Comparison of ENCODE assay signal across 9 mouse cellular contexts in genomic region chrX:6399626-6400397, GRCm38 (mm10). TPM values are rescaled to one million over a fixed set of nuclear protein-coding genes. Genes with fewer than 3 reads are reported as not detected.
DNase-seq lines count a peak whose midpoint lies in the region; ATAC-seq lines count a peak whose summit lies in the region.
"Had no signal": no experiment of that assay in that cellular context is flagged by ENCODE, and none has a peak within 500 bp of the region (broad histone marks: within the 10 kb centered on the region; RNA-seq: fewer than 3 reads in every experiment).

TSS of gene Shroom4 (plus strand) at chrX:6399854.

- peaks cover 4% of the 10 kb centered on the region; the same call in 1 of the 2 replicates for H3K4me1 ChIP-seq in embryonic facial prominence, embryonic 15.5 days
- no peaks in the 10 kb centered on the region for H3K4me1 ChIP-seq in heart, embryonic 11.5 days (ENCODE audit: control insufficient read depth, insufficient read depth, low read length)
- no peaks in the 10 kb centered on the region for H3K4me1 ChIP-seq in kidney, embryonic 14.5 days (ENCODE audit: control insufficient read depth, insufficient read depth, low read length)
- H3K4me1 ChIP-seq in limb, embryonic 15.5 days, result no peaks in the 10 kb centered on the region; the same call in 1 of the 2 replicates
- H3K4me1 ChIP-seq in midbrain, embryonic 16.5 days (ENCODE audit: control insufficient read depth, insufficient read depth, low read length), result 0 out of 2 replicates have a peak, but pooled peaks cover 6% of the 10 kb centered on the region

- H3K4me2 ChIP-seq in embryonic facial prominence, embryonic 15.5 days (replicated peaks), result peak within 1 kb of the TSS; percentile 48
- H3K4me2 ChIP-seq in heart, embryonic 11.5 days, result peak within 1 kb of the TSS; percentile 65
- peak within 1 kb of the TSS; percentile 41 for H3K4me2 ChIP-seq in kidney, embryonic 14.5 days (replicated peaks; ENCODE audit: low read depth, low read length)
- H3K4me2 ChIP-seq in limb, embryonic 15.5 days, result peak within 1 kb of the TSS; percentile 44
- peak within 1 kb of the TSS; percentile 72 for H3K4me2 ChIP-seq in midbrain, embryonic 16.5 days (ENCODE audit: low read length)

- H3K4me3 ChIP-seq in embryonic facial prominence, embryonic 15.5 days (replicated peaks), result peak within 1 kb of the TSS; percentile 61
- peak within 1 kb of the TSS; percentile 61 for H3K4me3 ChIP-seq in heart, embryonic 11.5 days (ENCODE audit: low read depth, low read length)
- H3K4me3 ChIP-seq in kidney, embryonic 14.5 days (ENCODE audit: low read length), result peak within 1 kb of the TSS; percentile 61
- peak within 1 kb of the TSS; percentile 62 for H3K4me3 ChIP-seq in limb, embryonic 15.5 days
- peak within 1 kb of the TSS; percentile 59 for H3K4me3 ChIP-seq in midbrain, embryonic 16.5 days (ENCODE audit: low read depth, low read length)

- no peaks in the 10 kb centered on the region for H3K27me3 ChIP-seq in embryonic facial prominence, embryonic 15.5 days
- no peaks in the 10 kb centered on the region for H3K27me3 ChIP-seq in heart, embryonic 11.5 days (ENCODE audit: control insufficient read depth, insufficient read depth, low read length)
- H3K27me3 ChIP-seq in kidney, embryonic 14.5 days (ENCODE audit: control insufficient read depth, insufficient read depth, low read length), result no peaks in the 10 kb centered on the region
- H3K27me3 ChIP-seq in limb, embryonic 15.5 days, result no peaks in the 10 kb centered on the region
- no peaks in the 10 kb centered on the region for H3K27me3 ChIP-seq in midbrain, embryonic 16.5 days (ENCODE audit: control insufficient read depth, insufficient read depth, low read depth, low read length)

- peak within 1 kb of the TSS; percentile 85 for H3K27ac ChIP-seq in embryonic facial prominence, embryonic 15.5 days (replicated peaks)
- H3K27ac ChIP-seq in heart, embryonic 11.5 days (ENCODE audit: low read depth, low read length), result peak within 1 kb of the TSS; percentile 74
- peak within 1 kb of the TSS; percentile 76 for H3K27ac ChIP-seq in kidney, embryonic 14.5 days (ENCODE audit: low read depth, low read length)
- peak within 1 kb of the TSS; percentile 88 for H3K27ac ChIP-seq in limb, embryonic 15.5 days
- H3K27ac ChIP-seq in midbrain, embryonic 16.5 days (ENCODE audit: low read length), result peak within 1 kb of the TSS; percentile 33; the same call in 1 of the 2 replicates

- peak; percentile 95 for ATAC-seq in embryonic facial prominence, embryonic 15.5 days (ENCODE audit: insufficient number of reproducible peaks, low FRiP score, low TSS enrichment, low read depth)
- ATAC-seq in heart, embryonic 11.5 days (replicated peaks; ENCODE audit: insufficient number of reproducible peaks, low FRiP score, low TSS enrichment), result peak; percentile 88
- peak; percentile 96 for ATAC-seq in kidney, embryonic 14.5 days (ENCODE audit: low FRiP score, low TSS enrichment)
- peak; percentile 96 for ATAC-seq in limb, embryonic 15.5 days (ENCODE audit: insufficient number of reproducible peaks, low FRiP score, low TSS enrichment, low read depth)
- peak; percentile 96 for ATAC-seq in midbrain, embryonic 16.5 days

- H3K36me3 ChIP-seq in embryonic facial prominence, embryonic 15.5 days, result no peaks in the 10 kb centered on the region
- H3K36me3 ChIP-seq in heart, embryonic 11.5 days (ENCODE audit: control insufficient read depth, insufficient read depth, low read length), result no peaks in the 10 kb centered on the region
- no peaks in the 10 kb centered on the region for H3K36me3 ChIP-seq in kidney, embryonic 14.5 days (ENCODE audit: control insufficient read depth, insufficient read depth, low read length)
- H3K36me3 ChIP-seq in limb, embryonic 15.5 days, result no peaks in the 10 kb centered on the region
- H3K36me3 ChIP-seq in midbrain, embryonic 16.5 days (ENCODE audit: control insufficient read depth, insufficient read depth, low read length), result no peaks in the 10 kb centered on the region
- H3K36me3 ChIP-seq: G1E had no signal

- peak; percentile 8 to 35 for DNase-seq in urinary bladder, adult 18-20 months (ENCODE audit: low spot score in 2 of 2)
- no peak for DNase-seq in urinary bladder, postnatal 10 days (ENCODE audit: low spot score)
- DNase-seq in testis, postnatal 10 days (ENCODE audit: low spot score), result peak; percentile 76

- H3K9me3 ChIP-seq in embryonic facial prominence, embryonic 15.5 days (replicated peaks), result no peaks in the 10 kb centered on the region
- H3K9me3 ChIP-seq in heart, embryonic 11.5 days (replicated peaks; ENCODE audit: control insufficient read depth, low read length), result no peaks in the 10 kb centered on the region
- no peaks in the 10 kb centered on the region for H3K9me3 ChIP-seq in kidney, embryonic 14.5 days (ENCODE audit: control insufficient read depth, low read length)
- no peaks in the 10 kb centered on the region for H3K9me3 ChIP-seq in limb, embryonic 15.5 days
- H3K9me3 ChIP-seq in midbrain, embryonic 16.5 days (replicated peaks; ENCODE audit: control insufficient read depth, low read length, poor library complexity, severe bottlenecking), result no peaks in the 10 kb centered on the region

- peak within 1 kb of the TSS; percentile 39 for H3K9ac ChIP-seq in embryonic facial prominence, embryonic 15.5 days
- peak within 1 kb of the TSS; percentile 75 for H3K9ac ChIP-seq in heart, embryonic 11.5 days (ENCODE audit: low read depth, low read length)
- peak within 1 kb of the TSS; percentile 71 for H3K9ac ChIP-seq in kidney, embryonic 14.5 days (ENCODE audit: low read depth, low read length)
- peak within 1 kb of the TSS; percentile 52 for H3K9ac ChIP-seq in limb, embryonic 15.5 days
- H3K9ac ChIP-seq in midbrain, embryonic 16.5 days (ENCODE audit: low read depth, low read length), result peak within 1 kb of the TSS; percentile 66

- WGBS in embryonic facial prominence, embryonic 15.5 days, result 16% methylated on average over 42 of the region's 55 CpGs
- WGBS in heart, embryonic 11.5 days (ENCODE audit: insufficient replicate concordance), result 12% methylated on average over 53 of the region's 55 CpGs
- WGBS in kidney, embryonic 14.5 days, result 28% methylated on average over 45 of the region's 55 CpGs
- WGBS in limb, embryonic 15.5 days, result 15% methylated on average over 54 of the region's 55 CpGs
- WGBS in midbrain, embryonic 16.5 days, result 20% methylated on average over 23 of the region's 55 CpGs

RNA-seq across cellular contexts. Expression of gene Shroom4, which starts in this region (rescaled TPM):
- 4.9 TPM in 2 replicates for polyA plus RNA-seq in embryonic facial prominence, embryonic 15.5 days (2015; fragmentation: Nextera tagmentation; extraction: Ambion mirVana)
- 5.2 and 6.5 TPM in 2 replicates for polyA plus RNA-seq in heart, embryonic 11.5 days (2014; fragmentation: Nextera tagmentation; extraction: Ambion mirVana)
- 5.1 and 9.3 TPM in 2 replicates for polyA plus RNA-seq in kidney, embryonic 14.5 days (2014; fragmentation: Nextera tagmentation; extraction: Ambion mirVana)
- 4.4 and 5.2 TPM in 2 replicates for polyA plus RNA-seq in limb, embryonic 15.5 days (2015; fragmentation: Nextera tagmentation; extraction: Ambion mirVana)
- polyA plus RNA-seq in midbrain, embryonic 16.5 days (2015; fragmentation: Nextera tagmentation; extraction: Ambion mirVana), result 1.1 and 1.6 TPM in 2 replicates
- polyA plus RNA-seq: G1E had no signal

Comparison
In these comparisons a context has a peak if more than half of its experiments do, and no peak if none do; other contexts are left out.
1. H3K27ac ChIP-seq: peak in every context shown above with its lines; median percentile 88 in limb, embryonic 15.5 days; 85 in embryonic facial prominence, embryonic 15.5 days; 76 in kidney, embryonic 14.5 days; 74 in heart, embryonic 11.5 days; 33 in midbrain, embryonic 16.5 days.